Mouse (Mus musculus) stomach, postnatal 0 days (tissue): ENCODE measurements around the gene Rhov. TPM values are rescaled to one million over a fixed set of nuclear protein-coding genes. Genes with fewer than 3 reads are reported as not detected.

ENCODE experiments used
- ATAC-seq: fragments of 200-750 bp; cut with Nextera tagmentation; 2 replicates; pipeline ENCODE4 v1.8.0; 2017; ENCODE audit not compliant: low FRiP score, low TSS enrichment
- DNase-seq: peaks from one replicate; pipeline ENCODE4 v3.0.0-alpha.2; 2016; ENCODE audit warnings: low spot score
- H3K27ac ChIP-seq: fragments of 300-500 bp; sonication (generic); replicated peaks from 2 replicates; pipeline ENCODE4 v1.5.1; 2014; ENCODE audit warnings: mild to moderate bottlenecking, control low read depth
- H3K27me3 ChIP-seq: fragments of 300-500 bp; sonication (generic); 2 replicates; pipeline ENCODE4 v1.6.1; 2014; ENCODE audit warnings: low read length; ENCODE audit not compliant: control insufficient read depth, insufficient read depth
- H3K36me3 ChIP-seq: fragments of 300-500 bp; sonication (generic); 2 replicates; pipeline ENCODE4 v1.6.1; 2014; ENCODE audit warnings: low read length, mixed read lengths; ENCODE audit not compliant: control insufficient read depth, insufficient read depth
- H3K4me1 ChIP-seq: fragments of 300-500 bp; sonication (generic); replicated peaks from 2 replicates; pipeline ENCODE4 v1.6.1; 2014; ENCODE audit warnings: antibody characterized with exemption; ENCODE audit not compliant: control insufficient read depth, insufficient read depth
- H3K4me2 ChIP-seq: fragments of 300-500 bp; sonication (generic); replicated peaks from 2 replicates; pipeline ENCODE4 v1.6.1; 2014; ENCODE audit warnings: low read depth, mild to moderate bottlenecking, control low read depth, moderate library complexity
- H3K4me3 ChIP-seq: fragments of 300-500 bp; sonication (generic); 2 replicates; pipeline ENCODE4 v1.5.1; 2014; ENCODE audit warnings: low read depth, low read length, control low read depth
- H3K9ac ChIP-seq: fragments of 300-500 bp; sonication (generic); 2 replicates; pipeline ENCODE4 v1.6.1; 2014; ENCODE audit warnings: mild to moderate bottlenecking, low read length, control low read depth, mixed read lengths
- H3K9me3 ChIP-seq: fragments of 300-500 bp; sonication (generic); 2 replicates; pipeline ENCODE4 v1.6.1; 2016; ENCODE audit warnings: low read length; ENCODE audit not compliant: control insufficient read depth
- CTCF ChIP-seq: IDR thresholded peaks from 2 replicates; pipeline ENCODE4 v1.5.1; 2016; ENCODE audit warnings: antibody characterized with exemption, low read depth, mild to moderate bottlenecking, moderate library complexity
- EP300 ChIP-seq: optimal IDR thresholded peaks from 2 replicates; pipeline ENCODE3; 2016; ENCODE audit warnings: antibody characterized with exemption
- WGBS: fragments of 180-500 bp; shearing (Covaris S2); extraction: QIAGEN DNeasy Blood & Tissue Kit; methylation state at CpG from one replicate; pipeline ENCODE4 v1.1.7; 2014; 5-methylcytosine and 5-hydroxymethylcytosine counted together
- polyA plus RNA-seq: library from polyadenylated mRNA; unstranded; fragments of >200 nt; fragmentation: Nextera tagmentation; extraction: Ambion mirVana; gene quantifications from 2 replicates; pipeline ENCODE4 v1.2.1, GENCODE M21; 2015

The Rhov gene
- polyA plus RNA-seq, 1 experiment from 2014 or later = 17.0 TPM

DNA sequence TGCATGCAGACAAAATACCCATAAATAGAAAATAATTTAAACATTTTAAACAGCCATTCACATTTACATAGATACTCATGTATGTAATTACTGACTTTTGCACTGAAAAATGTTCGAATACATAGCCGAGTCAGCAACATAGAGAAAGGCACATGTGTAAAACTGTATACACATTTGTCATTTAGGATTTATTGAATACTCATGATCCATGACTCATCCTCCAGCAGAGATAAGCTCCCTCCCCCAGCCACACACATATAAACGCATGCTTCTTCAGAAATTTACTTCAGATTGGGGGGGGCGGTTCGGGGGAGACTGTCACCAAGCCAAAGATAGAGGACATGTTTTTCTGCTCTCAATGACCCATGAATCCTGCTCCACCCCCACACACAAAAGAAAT, 7.3 kb downstream of the Rhov start:
- 63% methylated on average over 5 of the region's 5 CpGs for WGBS
- no peak overlapping the region for H3K4me2 ChIP-seq
- ATAC-seq = no peak

DNA sequence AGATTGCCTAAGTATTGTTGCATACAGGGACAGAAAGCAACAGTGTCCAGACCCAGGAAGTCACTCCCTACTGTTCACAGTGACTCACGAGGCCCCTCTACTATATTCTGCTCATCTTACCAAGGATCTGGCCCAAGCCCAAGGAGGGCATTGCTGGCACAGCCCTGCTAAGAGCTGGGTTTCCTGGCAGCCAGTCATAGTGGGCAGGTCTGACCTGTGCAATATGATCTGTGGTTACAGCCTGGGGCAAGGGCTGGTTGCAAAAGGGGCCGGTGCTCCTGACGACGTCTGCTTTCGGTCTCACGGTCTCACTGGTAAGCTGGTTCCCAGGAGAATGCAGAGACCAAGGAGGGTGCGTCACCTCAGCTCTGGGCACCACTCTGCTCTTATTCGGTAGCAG, 8.1 kb downstream of the Rhov start:
- Histone ChIP-seq H3K36me3 (no peaks in the 10 kb centered on the region), H3K4me2 (peak overlapping the region; percentile 21; the same call in 1 of the 2 replicates), H3K9ac (no peak overlapping the region), H3K27me3 (no peaks in the 10 kb centered on the region), H3K27ac (peak overlapping the region; percentile 35), H3K4me1 (no peaks in the 10 kb centered on the region), H3K4me3 (no peak overlapping the region), H3K9me3 (no peaks in the 10 kb centered on the region)
- 18% methylated on average over 8 of the region's 8 CpGs for WGBS
- DNase-seq = peak; percentile 72
- ATAC-seq = peak; percentile 82
- TF ChIP-seq CTCF (no peak), EP300 (no peak)

More for the DNA sequence above, 7.3 kb downstream of the Rhov start:
- H3K9ac ChIP-seq = no peak overlapping the region
- DNase-seq = no peak
- no peak overlapping the region for H3K4me3 ChIP-seq
- H3K9me3 ChIP-seq = no peaks in the 10 kb centered on the region
- no peaks in the 10 kb centered on the region for H3K4me1 ChIP-seq
- no peaks in the 10 kb centered on the region for H3K27me3 ChIP-seq
- TF ChIP-seq EP300 (no peak), CTCF (no peak)
- H3K36me3 ChIP-seq = no peaks in the 10 kb centered on the region
- H3K27ac ChIP-seq = no peak overlapping the region

DNA sequence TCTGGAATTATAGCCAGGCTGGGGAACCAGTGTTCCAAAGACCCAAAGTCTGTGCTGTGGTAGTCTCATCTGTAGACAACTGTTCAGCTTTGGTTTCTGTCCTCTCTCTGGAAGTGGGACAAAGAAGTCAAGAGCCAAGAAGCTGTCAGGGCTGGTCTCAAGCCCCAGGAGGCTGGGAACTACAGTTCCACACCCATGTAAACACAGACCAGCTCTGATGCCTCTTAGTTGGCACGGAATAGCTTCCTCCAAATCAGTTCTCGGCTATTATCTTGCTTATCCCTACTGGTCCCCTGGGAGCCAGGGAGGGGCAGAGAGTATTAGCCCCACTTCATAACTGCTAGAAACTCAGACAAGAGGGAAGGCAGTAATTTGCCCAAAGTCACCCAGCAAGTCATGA, 9.7 kb downstream of the Rhov start:
- H3K4me1 ChIP-seq = no peaks in the 10 kb centered on the region
- H3K4me2 ChIP-seq = no peak overlapping the region
- no peak for ATAC-seq
- H3K27ac ChIP-seq = no peak overlapping the region
- TF ChIP-seq CTCF (no peak), EP300 (no peak)
- WGBS = 4% methylated on average over 2 of the region's 2 CpGs
- no peak overlapping the region for H3K9ac ChIP-seq
- no peaks in the 10 kb centered on the region for H3K27me3 ChIP-seq
- H3K9me3 ChIP-seq = no peaks in the 10 kb centered on the region
- DNase-seq = no peak
- no peaks in the 10 kb centered on the region for H3K36me3 ChIP-seq
- no peak overlapping the region for H3K4me3 ChIP-seq

DNA sequence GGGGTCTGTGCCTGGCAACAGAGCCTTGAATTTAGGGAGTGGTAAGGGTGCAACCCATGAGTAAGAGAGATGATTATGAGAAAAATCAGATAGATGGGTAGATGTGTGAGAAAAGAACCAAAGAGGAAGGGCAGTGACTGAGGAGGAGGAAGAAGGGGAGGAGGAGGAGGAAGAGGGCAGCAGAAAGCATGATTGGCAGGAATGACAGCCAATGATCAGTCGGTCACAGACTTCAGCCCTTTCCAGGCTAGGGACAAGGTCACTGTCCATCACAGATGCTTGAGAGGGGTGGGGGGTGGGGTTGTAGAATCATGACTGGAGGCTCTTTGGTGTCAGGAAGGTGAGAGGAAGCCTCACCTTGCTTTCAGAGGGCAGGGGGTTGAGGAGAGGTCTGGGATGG, 10.6 kb downstream of the Rhov start:
- ATAC-seq (no peak), DNase-seq (no peak)
- no peaks in the 10 kb centered on the region for H3K27me3 ChIP-seq
- TF ChIP-seq CTCF (no peak), EP300 (no peak)
- H3K4me3 ChIP-seq = no peak overlapping the region
- 67% methylated on average over 1 of the region's 1 CpGs for WGBS
- H3K27ac ChIP-seq = no peak overlapping the region
- H3K9me3 ChIP-seq = no peaks in the 10 kb centered on the region
- H3K36me3 ChIP-seq = no peaks in the 10 kb centered on the region
- no peak overlapping the region for H3K4me2 ChIP-seq
- no peaks in the 10 kb centered on the region for H3K4me1 ChIP-seq
- no peak overlapping the region for H3K9ac ChIP-seq

DNA sequence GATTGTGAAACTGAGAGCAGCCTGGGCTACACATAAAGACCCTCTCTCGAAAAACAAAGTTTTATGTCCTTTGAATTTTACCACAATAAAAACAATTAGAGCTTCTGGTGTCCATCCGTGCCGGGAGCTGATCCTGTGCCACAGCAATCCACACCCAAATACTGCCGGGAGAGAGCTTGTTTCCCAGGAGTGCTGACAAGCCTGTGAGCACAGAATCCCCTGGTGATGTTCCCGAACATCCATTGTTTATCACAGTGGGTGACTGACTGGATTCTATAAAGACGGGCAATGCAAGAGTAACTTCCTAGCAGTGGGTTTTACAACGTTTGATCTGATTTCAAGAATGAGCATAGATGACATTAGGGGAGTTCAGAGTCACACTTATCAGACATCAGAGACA, 16.1 kb downstream of the Rhov start:
- 25% methylated on average over 7 of the region's 7 CpGs for WGBS

DNA sequence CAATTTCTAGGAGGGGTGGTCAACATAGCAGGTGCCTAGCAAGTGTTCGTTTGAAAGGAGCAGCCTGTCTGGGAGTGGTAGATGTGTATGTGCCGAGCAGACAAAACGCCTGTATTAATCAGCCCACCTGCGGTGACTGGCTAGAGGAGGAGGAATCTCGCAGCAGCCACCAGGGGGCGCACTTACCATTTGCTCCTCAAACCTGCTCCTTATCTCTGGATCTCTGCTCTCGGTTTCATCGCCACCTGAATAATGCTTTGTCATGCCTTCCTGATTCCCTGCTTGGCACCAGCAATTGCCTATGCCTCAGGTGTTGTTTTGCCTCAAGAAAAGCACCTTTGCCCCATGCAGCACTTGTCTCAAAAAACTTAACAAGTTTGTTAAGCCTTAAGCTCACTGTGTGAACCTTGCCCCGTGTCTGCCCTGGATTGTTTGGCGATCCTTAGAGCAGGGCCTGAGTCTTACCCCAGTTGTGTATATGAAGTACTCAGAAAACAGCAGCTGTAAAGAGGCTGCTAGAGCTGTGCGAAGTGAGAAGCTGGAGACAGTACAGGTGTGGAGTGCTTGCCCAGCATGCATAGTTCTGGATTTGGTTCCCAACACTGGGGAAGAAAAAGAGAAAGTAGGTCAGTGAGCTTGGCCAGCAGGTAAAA, 20.1 kb downstream of the Rhov start:
- Histone ChIP-seq H3K27ac (peak overlapping the region; percentile 69), H3K4me2 (peak overlapping the region; percentile 31), H3K4me1 (no peaks in the 10 kb centered on the region), H3K4me3 (no peak overlapping the region), H3K36me3 (no peaks in the 10 kb centered on the region), H3K9me3 (no peaks in the 10 kb centered on the region), H3K9ac (no peak overlapping the region), H3K27me3 (no peaks in the 10 kb centered on the region)
- ATAC-seq (peak; percentile 76), DNase-seq (peak; percentile 93)
- WGBS = 8% methylated on average over 11 of the region's 11 CpGs
- TF ChIP-seq EP300 (no peak), CTCF (peak; percentile 96)

More for the DNA sequence above, 16.1 kb downstream of the Rhov start:
- no peak overlapping the region for H3K9ac ChIP-seq
- no peak overlapping the region for H3K4me3 ChIP-seq
- no peak overlapping the region for H3K27ac ChIP-seq
- no peak overlapping the region for H3K4me2 ChIP-seq
- no peaks in the 10 kb centered on the region for H3K4me1 ChIP-seq
- ATAC-seq = no peak
- H3K36me3 ChIP-seq = no peaks in the 10 kb centered on the region
- no peak for TF ChIP-seq EP300
- no peak for TF ChIP-seq CTCF
- H3K9me3 ChIP-seq = no peaks in the 10 kb centered on the region
- no peaks in the 10 kb centered on the region for H3K27me3 ChIP-seq
- DNase-seq = no peak
